ENCODE assay signal across 28 mouse cellular contexts in the genomic region with DNA sequence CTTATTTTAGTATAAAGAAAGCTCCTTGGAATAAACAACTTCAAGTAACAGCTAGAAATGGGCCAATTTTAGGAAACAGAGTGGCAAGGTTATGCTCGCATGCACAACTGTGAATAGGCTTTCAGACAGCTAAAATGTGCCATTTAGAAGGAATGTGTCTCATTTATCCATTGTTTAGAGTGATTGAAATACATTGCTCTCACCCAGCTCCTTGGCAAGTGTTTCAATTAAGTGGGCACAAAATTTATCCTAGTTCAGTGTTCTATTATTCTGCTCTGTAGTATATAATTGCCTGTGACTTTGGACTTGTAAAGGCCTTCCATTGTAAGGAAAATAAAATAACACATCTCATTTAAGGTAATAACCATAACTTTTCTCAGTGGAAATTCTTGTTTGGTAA.
"Had no signal": no experiment of that assay in that cellular context is flagged by ENCODE, and none has a peak within 500 bp of the region (broad histone marks: within the 10 kb centered on the region; RNA-seq: fewer than 3 reads in every experiment).

No protein-coding gene starts in this region.

- H3K4me1 ChIP-seq: heart, embryonic 12.5 days; hindbrain, embryonic 10.5 days; hindbrain, embryonic 12.5 days; intestine, embryonic 15.5 days; limb, embryonic 10.5 days; limb, embryonic 12.5 days; liver, embryonic 13.5 days; liver, embryonic 15.5 days had no signal

- H3K4me3 ChIP-seq: heart, adult 2 months; heart, embryonic 12.5 days; hindbrain, embryonic 10.5 days; hindbrain, embryonic 12.5 days; intestine, embryonic 15.5 days; layer of hippocampus, adult 2 months; left cerebral cortex, adult 2 months; limb, embryonic 10.5 days; limb, embryonic 12.5 days; liver, embryonic 13.5 days; liver, embryonic 15.5 days had no signal

- H3K9ac ChIP-seq: heart, embryonic 12.5 days; hindbrain, embryonic 12.5 days; hindbrain, embryonic 14.5 days; intestine, embryonic 15.5 days; limb, embryonic 12.5 days; liver, embryonic 13.5 days; liver, embryonic 15.5 days; liver, postnatal 0 days had no signal

- H3K27ac ChIP-seq: heart, adult 2 months; hindbrain, embryonic 10.5 days; hindbrain, embryonic 12.5 days; hindbrain, embryonic 14.5 days; intestine, embryonic 15.5 days; layer of hippocampus, adult 2 months; left cerebral cortex, adult 2 months; limb, embryonic 10.5 days; limb, embryonic 12.5 days; liver, embryonic 13.5 days; liver, embryonic 15.5 days had no signal

- H3K4me2 ChIP-seq: heart, embryonic 12.5 days; hindbrain, embryonic 12.5 days; hindbrain, embryonic 14.5 days; intestine, embryonic 15.5 days; limb, embryonic 12.5 days; liver, embryonic 11.5 days; liver, embryonic 13.5 days; liver, embryonic 15.5 days had no signal

- H3K36me3 ChIP-seq: heart, embryonic 12.5 days; hindbrain, embryonic 10.5 days; hindbrain, embryonic 12.5 days; intestine, embryonic 15.5 days; limb, embryonic 10.5 days; limb, embryonic 12.5 days; liver, embryonic 13.5 days; liver, embryonic 15.5 days had no signal

- ATAC-seq: hindbrain, embryonic 16.5 days; inflammation-experienced regulatory T-cells, adult 6 months; intestine, embryonic 15.5 days; intestine, postnatal 0 days; liver, postnatal 0 days had no signal

- DNase-seq: gastrocnemius, postnatal 14 days; gastrocnemius, postnatal 36 days; heart, adult 11 months; heart, adult 2 months; heart, postnatal 10 days; heart, postnatal 4 days; kidney, adult 18-20 months; kidney, adult 8-10 months; kidney, postnatal 10 days; kidney, postnatal 25 days; kidney, postnatal 4 days; liver; liver, embryonic 13.5 days; liver, postnatal 0 days had no signal

- H3K9me3 ChIP-seq: heart, embryonic 12.5 days; hindbrain, embryonic 10.5 days; hindbrain, embryonic 12.5 days; intestine, embryonic 15.5 days; limb, embryonic 10.5 days; limb, embryonic 12.5 days; liver, embryonic 13.5 days; liver, embryonic 15.5 days had no signal

- H3K27me3 ChIP-seq: heart, embryonic 12.5 days; hindbrain, embryonic 12.5 days; intestine, embryonic 15.5 days; limb, embryonic 12.5 days; liver, embryonic 13.5 days; liver, embryonic 15.5 days had no signal
